Mouse (Mus musculus): ENCODE measurements around the gene Abtb2. TPM values are rescaled to one million over a fixed set of nuclear protein-coding genes. Genes with fewer than 3 reads are reported as not detected.

The Abtb2 gene
- polyA plus RNA-seq, 1 experiment from 2014 or later, result 5.6 TPM

- 62% methylated on average over 10 of the region's 10 CpGs for WGBS
- DNase-seq (ENCODE audit: low spot score), result no peak
Observed at GRCm38 (mm10) chr2:103556125-103556877, 9.8 kb upstream of the Abtb2 start.

GRCm38 (mm10) chr2:103560955-103561354, 5.2 kb upstream of the Abtb2 start:
- H3K9me3 ChIP-seq (replicated peaks; ENCODE audit: low read length), result no peaks in the 10 kb centered on the region
- no peak overlapping the region for H3K27ac ChIP-seq
- no peak overlapping the region for H3K4me3 ChIP-seq (replicated peaks; ENCODE audit: low read depth, low read length)
- H3K27me3 ChIP-seq (ENCODE audit: insufficient read depth, low read length), result no peaks in the 10 kb centered on the region
- no peak overlapping the region for H3K9ac ChIP-seq (ENCODE audit: low read depth, low read length)
- no peak overlapping the region for H3K4me2 ChIP-seq (ENCODE audit: low read length)
- TF ChIP-seq CTCF (IDR thresholded peaks at IDR 0.05; ENCODE audit: low read depth), result no peak
- WGBS, result 66% methylated on average over 4 of the region's 4 CpGs
- peaks cover 10% of the 10 kb centered on the region; the same call in 1 of the 2 replicates for H3K4me1 ChIP-seq (replicated peaks; ENCODE audit: insufficient read depth, low read length)
- ATAC-seq (replicated peaks; ENCODE audit: low FRiP score, low read depth), result no peak
- H3K36me3 ChIP-seq (ENCODE audit: insufficient read depth, low read length), result no peaks in the 10 kb centered on the region
- DNase-seq (ENCODE audit: low spot score), result no peak

More at GRCm38 (mm10) chr2:103556125-103556877, 9.8 kb upstream of the Abtb2 start:
- no peak for ATAC-seq (replicated peaks; ENCODE audit: low FRiP score, low read depth)
- no peaks in the 10 kb centered on the region for H3K4me1 ChIP-seq (replicated peaks; ENCODE audit: insufficient read depth, low read length)
- peak; percentile 59 for TF ChIP-seq CTCF (IDR thresholded peaks at IDR 0.05; ENCODE audit: low read depth)
- no peaks in the 10 kb centered on the region for H3K9me3 ChIP-seq (replicated peaks; ENCODE audit: low read length)
- H3K9ac ChIP-seq (ENCODE audit: low read depth, low read length), result no peak overlapping the region
- no peak overlapping the region for H3K27ac ChIP-seq
- H3K4me3 ChIP-seq (replicated peaks; ENCODE audit: low read depth, low read length), result no peak overlapping the region
- no peaks in the 10 kb centered on the region for H3K36me3 ChIP-seq (ENCODE audit: insufficient read depth, low read length)
- no peak overlapping the region for H3K4me2 ChIP-seq (ENCODE audit: low read length)
- H3K27me3 ChIP-seq (ENCODE audit: insufficient read depth, low read length), result no peaks in the 10 kb centered on the region

- H3K4me3 ChIP-seq (replicated peaks; ENCODE audit: low read depth, low read length), result peak overlapping the region; percentile 62; the same call in 1 of the 2 replicates
- H3K9me3 ChIP-seq (replicated peaks; ENCODE audit: low read length), result no peaks in the 10 kb centered on the region
- 14% methylated on average over 8 of the region's 8 CpGs for WGBS
- H3K4me1 ChIP-seq (replicated peaks; ENCODE audit: insufficient read depth, low read length), result peaks cover 28% of the 10 kb centered on the region; the same call in 1 of the 2 replicates
- DNase-seq (ENCODE audit: low spot score) (peak; percentile 79), ATAC-seq (replicated peaks; ENCODE audit: low FRiP score, low read depth) (no peak)
- H3K27me3 ChIP-seq (ENCODE audit: insufficient read depth, low read length), result no peaks in the 10 kb centered on the region
- H3K9ac ChIP-seq (ENCODE audit: low read depth, low read length), result no peak overlapping the region
- H3K27ac ChIP-seq, result no peak overlapping the region
- peak; percentile 89 for TF ChIP-seq CTCF (IDR thresholded peaks at IDR 0.05; ENCODE audit: low read depth)
- H3K4me2 ChIP-seq (ENCODE audit: low read length), result peak overlapping the region; percentile 99
- no peaks in the 10 kb centered on the region for H3K36me3 ChIP-seq (ENCODE audit: insufficient read depth, low read length)
Observed at GRCm38 (mm10) chr2:103564427-103565023, 1.6 kb upstream of the Abtb2 start.

GRCm38 (mm10) chr2:103565171-103565591, 929 bp upstream of the Abtb2 start:
- no peak for TF ChIP-seq CTCF (IDR thresholded peaks at IDR 0.05; ENCODE audit: low read depth)
- H3K27ac ChIP-seq, result no peak overlapping the region
- WGBS, result under 1% methylated on average over 22 of the region's 22 CpGs
- H3K4me1 ChIP-seq (replicated peaks; ENCODE audit: insufficient read depth, low read length), result peaks cover 33% of the 10 kb centered on the region; the same call in 1 of the 2 replicates
- peak overlapping the region; percentile 99 for H3K4me2 ChIP-seq (ENCODE audit: low read length)
- H3K9me3 ChIP-seq (replicated peaks; ENCODE audit: low read length), result no peaks in the 10 kb centered on the region
- H3K36me3 ChIP-seq (ENCODE audit: insufficient read depth, low read length), result no peaks in the 10 kb centered on the region
- no peak for DNase-seq (ENCODE audit: low spot score)
- H3K27me3 ChIP-seq (ENCODE audit: insufficient read depth, low read length), result no peaks in the 10 kb centered on the region
- H3K4me3 ChIP-seq (replicated peaks; ENCODE audit: low read depth, low read length), result peak overlapping the region; percentile 62
- H3K9ac ChIP-seq (ENCODE audit: low read depth, low read length), result peak overlapping the region; percentile 20; the same call in 1 of the 2 replicates
- ATAC-seq (replicated peaks; ENCODE audit: low FRiP score, low read depth), result no peak

GRCm38 (mm10) chr2:103566423-103566712, 258 bp downstream of the Abtb2 start:
- H3K27ac ChIP-seq, result peak overlapping the region; percentile 81
- peak overlapping the region; percentile 62 for H3K4me3 ChIP-seq (replicated peaks; ENCODE audit: low read depth, low read length)
- H3K9ac ChIP-seq (ENCODE audit: low read depth, low read length), result peak overlapping the region; percentile 65
- no peaks in the 10 kb centered on the region for H3K36me3 ChIP-seq (ENCODE audit: insufficient read depth, low read length)
- H3K4me1 ChIP-seq (replicated peaks; ENCODE audit: insufficient read depth, low read length), result peaks cover 33% of the 10 kb centered on the region; the same call in 1 of the 2 replicates
- whole genome bisulfite sequencing, result under 1% methylated on average over 38 of the region's 40 CpGs
- no peak for TF ChIP-seq CTCF (IDR thresholded peaks at IDR 0.05; ENCODE audit: low read depth)
- H3K27me3 ChIP-seq (ENCODE audit: insufficient read depth, low read length), result no peaks in the 10 kb centered on the region
- ATAC-seq (replicated peaks; ENCODE audit: low FRiP score, low read depth), result peak; percentile 57; the same call in 1 of the 2 replicates
- H3K4me2 ChIP-seq (ENCODE audit: low read length), result peak overlapping the region; percentile 99
- DNase-seq (ENCODE audit: low spot score), result no peak
- H3K9me3 ChIP-seq (replicated peaks; ENCODE audit: low read length), result no peaks in the 10 kb centered on the region

GRCm38 (mm10) chr2:103566713-103567521, 807 bp downstream of the Abtb2 start:
- DNase-seq (ENCODE audit: low spot score) (peak; percentile 72), ATAC-seq (replicated peaks; ENCODE audit: low FRiP score, low read depth) (peak; percentile 46)
- Histone ChIP-seq H3K4me2 (ENCODE audit: low read length) (peak overlapping the region; percentile 99), H3K9ac (ENCODE audit: low read depth, low read length) (peak overlapping the region; percentile 65), H3K4me3 (replicated peaks; ENCODE audit: low read depth, low read length) (peak overlapping the region; percentile 62), H3K4me1 (replicated peaks; ENCODE audit: insufficient read depth, low read length) (peaks cover 33% of the 10 kb centered on the region; the same call in 1 of the 2 replicates), H3K9me3 (replicated peaks; ENCODE audit: low read length) (no peaks in the 10 kb centered on the region), H3K27me3 (ENCODE audit: insufficient read depth, low read length) (no peaks in the 10 kb centered on the region), H3K36me3 (ENCODE audit: insufficient read depth, low read length) (no peaks in the 10 kb centered on the region), H3K27ac (peak overlapping the region; percentile 81)
- TF ChIP-seq CTCF (IDR thresholded peaks at IDR 0.05; ENCODE audit: low read depth), result no peak
- under 1% methylated on average over 79 of the region's 79 CpGs for WGBS

Data from kidney, postnatal 0 days (tissue).